Mouse (Mus musculus) telencephalon, adult 2 months (tissue): ENCODE data around the gene Dscaml1.

Experiments used
- DNase-seq: peaks from one replicate; pipeline ENCODE4 v3.0.0-alpha.2; 2011; ENCODE audit warnings: low read depth, low spot score

Gene Dscaml1

DNA sequence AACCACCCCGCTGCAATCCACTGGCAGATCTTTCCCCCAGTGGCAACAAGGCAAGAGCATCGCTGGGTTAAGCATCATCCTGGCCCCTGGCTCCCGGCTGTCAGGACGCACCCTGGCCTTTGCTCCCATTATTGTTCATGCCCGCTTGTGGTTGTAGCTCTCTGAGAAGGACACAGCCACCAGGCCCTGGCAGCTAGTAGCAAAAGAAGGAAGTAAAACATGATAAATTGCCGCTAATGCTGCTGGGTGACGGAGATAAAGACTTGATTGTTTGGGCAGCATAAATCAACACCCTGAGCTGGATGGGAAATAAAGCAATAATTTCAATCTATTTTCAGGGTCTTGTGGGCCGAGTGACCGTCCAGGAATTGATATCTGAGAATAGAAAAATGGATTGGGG lies 81.1 kb downstream of the Dscaml1 start:
- no peak for DNase-seq

- DNase-seq: no peak
These were observed 84.5 kb downstream of the Dscaml1 start for GRCm38 (mm10) chr9:45510806-45511546.

- peak; percentile 69 for DNase-seq
These were observed 91.7 kb downstream of the Dscaml1 start for GRCm38 (mm10) chr9:45517993-45518705.

GRCm38 (mm10) chr9:45519841-45520240 lies 93.4 kb downstream of the Dscaml1 start:
- DNase-seq: no peak

- no peak for DNase-seq
These were observed 96.4 kb downstream of the Dscaml1 start for GRCm38 (mm10) chr9:45522866-45523265.

DNA sequence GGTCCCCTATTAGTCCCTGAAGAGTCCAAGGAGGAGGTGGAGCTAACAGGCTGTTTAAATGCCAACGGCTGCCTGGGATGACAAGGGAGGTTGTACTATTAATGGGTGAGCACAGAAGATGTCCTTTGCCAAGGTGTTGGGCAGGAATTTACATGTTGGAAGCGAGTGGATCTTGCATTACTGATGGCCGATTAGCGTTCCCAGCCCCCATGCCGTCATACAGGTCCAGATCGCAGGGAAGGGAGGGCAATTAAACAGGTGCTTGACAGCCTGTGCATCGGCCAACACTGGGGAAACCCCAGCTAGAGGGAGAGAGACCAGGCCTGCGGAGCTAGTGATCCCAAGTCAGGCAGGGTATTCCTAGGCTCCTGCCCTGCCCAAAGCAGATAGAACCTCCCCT lies 98.1 kb downstream of the Dscaml1 start:
- DNase-seq: no peak

GRCm38 (mm10) chr9:45533253-45533652 lies 106.8 kb downstream of the Dscaml1 start:
- DNase-seq: no peak

- DNase-seq: no peak
These were observed 108.1 kb downstream of the Dscaml1 start for GRCm38 (mm10) chr9:45534472-45534988.

DNA sequence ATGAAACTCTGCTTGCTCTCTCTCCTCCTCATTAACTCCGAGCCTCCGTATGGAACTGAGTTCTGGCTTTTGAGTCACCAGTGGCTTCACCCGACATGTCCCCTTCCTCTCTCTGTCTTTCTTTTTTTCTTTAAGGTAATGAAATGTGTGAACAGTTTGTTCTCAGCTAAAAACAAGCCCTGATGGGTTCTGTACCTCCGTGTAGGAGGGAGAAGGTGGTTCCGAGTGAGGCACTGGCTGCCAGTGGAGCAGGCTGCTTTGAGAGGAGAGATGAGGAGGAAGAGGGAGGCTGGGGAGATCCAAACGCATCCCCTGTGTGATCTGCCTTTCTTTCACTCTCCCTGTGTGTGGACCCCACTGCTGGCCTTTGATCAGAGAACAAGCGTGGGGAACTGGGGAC lies 111.2 kb downstream of the Dscaml1 start:
- DNase-seq: peak; percentile 65

GRCm38 (mm10) chr9:45539265-45540044 lies 113.0 kb downstream of the Dscaml1 start:
- no peak for DNase-seq

DNA sequence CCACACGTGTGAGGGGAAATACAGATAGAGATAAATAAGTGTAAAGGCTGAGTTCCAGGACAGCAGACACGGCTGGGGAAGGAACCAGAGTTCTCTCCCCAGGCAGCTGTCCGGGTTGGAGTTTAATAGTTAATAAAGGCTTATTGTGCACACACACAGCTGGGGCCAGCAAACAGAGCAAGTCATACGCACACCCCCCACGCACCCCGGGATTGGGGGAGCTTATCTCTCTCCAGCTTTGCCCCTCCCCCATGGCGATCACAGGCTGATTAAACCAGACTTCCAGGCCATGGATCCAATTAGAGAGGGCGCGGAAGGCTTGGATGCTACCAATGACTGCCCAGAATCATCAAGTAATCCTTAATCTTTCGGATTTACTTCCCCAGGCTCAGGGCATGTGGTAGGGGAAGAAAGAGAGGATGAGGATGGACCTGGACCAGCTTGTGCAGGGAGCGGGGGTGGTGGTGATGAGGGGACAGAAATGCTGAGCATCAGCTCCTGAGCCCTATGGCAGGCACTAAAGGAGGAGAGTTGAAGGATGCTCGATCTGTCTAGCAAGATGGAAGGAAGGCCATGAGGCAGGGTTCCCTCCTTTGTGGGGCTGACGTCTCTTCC lies 119.7 kb downstream of the Dscaml1 start:
- DNase-seq: peak; percentile 50

DNA sequence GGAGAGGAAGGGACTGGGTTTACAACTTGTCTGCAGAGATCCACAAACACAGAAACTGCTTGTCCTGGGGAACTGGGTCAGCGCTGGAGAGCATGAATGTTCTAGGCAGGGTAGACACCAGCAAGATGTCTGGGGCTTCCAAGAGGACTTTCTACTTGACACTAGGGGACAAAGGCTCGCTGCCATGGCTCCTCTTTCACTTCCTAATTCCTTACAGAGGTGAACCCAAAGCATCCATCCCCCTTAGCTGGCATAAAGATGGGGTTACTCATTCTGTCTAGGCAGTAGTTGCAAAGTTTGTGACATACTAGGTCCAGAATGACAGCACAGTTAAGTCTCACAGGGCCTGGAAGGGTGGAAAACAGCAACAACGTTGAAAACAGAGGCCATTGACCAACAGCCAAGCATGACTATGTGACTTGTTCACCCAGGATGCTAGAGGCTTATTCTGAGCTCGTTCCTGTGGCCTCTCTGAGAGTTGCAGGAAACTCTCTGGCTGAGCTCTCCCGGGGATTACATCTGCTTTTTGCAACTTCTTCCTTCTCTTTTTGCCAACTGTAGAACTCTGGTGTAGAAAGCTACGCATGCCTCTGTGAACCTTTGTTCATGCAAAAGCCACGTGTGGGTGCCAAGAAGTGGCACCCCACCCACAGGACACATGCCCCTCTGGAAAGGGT lies 120.6 kb downstream of the Dscaml1 start:
- DNase-seq: no peak

- no peak for DNase-seq
These were observed 123.4 kb downstream of the Dscaml1 start for GRCm38 (mm10) chr9:45549796-45550195.

DNA sequence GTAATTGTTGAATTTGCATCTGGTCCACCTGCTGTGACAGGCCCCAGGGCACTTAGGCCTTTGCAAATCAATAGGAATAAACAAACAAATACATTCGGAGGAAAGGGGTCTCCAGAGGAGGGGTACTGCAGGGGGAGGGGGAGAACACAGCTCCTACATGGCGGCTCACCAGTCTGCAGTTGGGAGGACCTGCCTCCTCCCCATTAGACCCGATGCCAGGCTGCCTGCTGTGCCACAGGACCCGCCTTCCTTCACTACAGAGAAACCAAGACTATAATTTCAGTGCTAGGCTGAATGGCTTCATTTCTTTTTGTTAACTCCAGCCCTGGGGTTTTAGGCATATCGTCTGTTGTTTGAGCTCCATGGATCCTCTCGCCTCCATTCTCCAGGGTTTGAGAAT lies 123.8 kb downstream of the Dscaml1 start:
- DNase-seq: no peak

GRCm38 (mm10) chr9:45550662-45551061 lies 124.2 kb downstream of the Dscaml1 start:
- DNase-seq: no peak

DNA sequence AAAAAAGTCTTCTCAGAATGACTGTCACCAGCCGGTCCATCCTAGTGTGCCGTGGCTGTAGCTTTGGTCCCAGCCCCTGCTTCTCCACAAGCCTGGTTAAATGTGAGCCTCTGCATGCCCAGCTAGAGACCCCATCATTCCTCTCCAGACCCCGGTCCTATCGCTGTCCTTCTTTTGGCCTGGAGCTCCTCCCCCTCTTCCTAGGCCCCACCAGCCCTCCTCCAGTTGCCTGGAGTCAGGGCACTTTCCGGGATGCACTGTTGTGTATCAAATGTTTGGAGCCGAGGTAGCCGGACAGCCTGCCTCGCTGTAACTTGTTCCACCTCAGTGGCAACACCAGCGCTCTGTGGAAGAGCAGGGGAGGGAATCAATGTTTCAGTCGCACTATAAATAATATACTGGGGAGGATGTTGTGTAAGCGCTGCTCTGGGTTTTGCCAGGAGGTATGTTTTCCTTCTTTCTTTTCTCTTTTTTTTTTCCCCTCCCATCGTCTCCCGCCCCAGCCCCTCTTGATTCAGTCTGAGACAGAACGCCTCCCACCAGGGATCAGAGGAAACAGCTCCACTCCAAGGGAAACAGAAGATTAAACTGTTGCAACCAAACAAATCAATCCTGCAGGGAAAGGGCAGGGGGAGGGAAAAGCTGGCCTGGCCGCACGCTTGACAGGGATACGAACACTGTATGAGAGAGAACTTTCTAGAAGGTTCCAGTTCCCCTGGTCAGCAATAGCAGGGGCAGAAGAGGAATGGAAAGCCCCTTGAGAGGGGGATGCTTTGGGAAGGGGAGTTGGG lies 128.8 kb downstream of the Dscaml1 start:
- DNase-seq: peak; percentile 60

- DNase-seq: no peak
These were observed 130.5 kb downstream of the Dscaml1 start for GRCm38 (mm10) chr9:45556882-45557281.

GRCm38 (mm10) chr9:45560987-45561386 lies 134.6 kb downstream of the Dscaml1 start:
- DNase-seq: no peak

DNA sequence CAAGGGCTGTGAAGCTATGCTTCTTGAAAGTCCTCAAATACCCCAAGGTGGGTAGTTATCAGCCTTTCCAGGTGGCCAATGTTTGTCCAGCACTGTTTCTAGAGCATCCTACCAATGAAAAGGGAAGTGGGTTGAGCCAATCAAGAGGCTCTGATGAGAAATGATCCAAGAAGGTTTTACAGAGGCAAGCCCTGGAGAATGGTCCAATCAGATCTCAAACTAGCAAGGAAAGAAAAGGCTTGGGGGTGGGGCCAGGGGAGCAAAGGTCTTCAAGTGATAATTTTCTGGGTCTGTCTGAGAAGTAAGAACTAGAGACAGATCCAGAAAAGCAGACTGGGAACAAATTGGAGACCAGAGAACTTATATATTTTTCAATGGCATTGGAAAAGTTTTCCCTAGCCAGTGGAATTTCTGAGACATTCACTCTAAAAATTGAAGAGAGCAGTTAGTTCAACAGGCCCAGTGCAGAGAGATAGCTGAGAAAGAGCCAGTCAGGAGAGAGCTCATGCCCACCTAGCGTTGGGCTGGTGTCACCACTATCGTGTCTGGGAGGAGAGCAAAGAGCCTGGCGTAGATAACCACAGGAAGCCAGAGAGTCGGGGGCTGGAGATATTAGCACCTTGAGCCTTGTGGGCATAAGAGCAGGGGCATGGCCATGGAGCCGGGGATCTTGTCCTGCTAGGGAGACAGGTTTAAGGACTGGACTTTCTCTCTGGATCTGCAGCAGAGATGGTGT lies 140.6 kb downstream of the Dscaml1 start:
- no peak for DNase-seq

DNA sequence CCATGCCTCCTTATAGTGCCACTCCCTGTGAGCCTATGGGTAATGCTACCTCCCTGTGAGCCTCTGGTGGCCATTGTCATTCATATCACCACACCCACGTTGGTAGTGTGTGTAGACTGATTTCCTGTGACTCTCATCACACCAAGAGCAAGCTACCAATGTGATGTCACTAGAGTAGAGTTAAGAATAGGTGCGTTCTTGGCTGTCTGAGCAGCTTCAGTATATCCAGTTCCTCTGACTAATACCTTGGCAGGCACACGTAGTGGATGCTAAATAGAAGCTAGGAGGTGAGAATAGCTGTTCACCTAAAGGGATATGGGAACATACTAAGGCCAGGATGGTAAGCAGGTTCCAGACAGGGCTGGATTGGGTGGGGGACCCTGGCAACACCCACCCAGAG lies 143.3 kb downstream of the Dscaml1 start:
- DNase-seq: no peak
